Mouse (Mus musculus): ENCODE data around the gene Cplx2. TPM values are rescaled to one million over a fixed set of nuclear protein-coding genes. Genes with fewer than 3 reads are reported as not detected.

The Cplx2 gene
- 1 to 10 TPM; 2.0 to 2.5 TPM for total RNA-seq (2021)
- long read RNA-seq, experiment 1, partial matches to known transcripts, result 0 of 2 reads
- long read RNA-seq, experiment 1, other reads (novel, unspliced or antisense), result 2 of 2 reads
- long read RNA-seq, experiment 2, result 0 reads

- no peak for DNase-seq
These were observed at the start of gene Cplx2 for GRCm38 (mm10) chr13:54371049-54371386. TSS of gene Cplx2 (plus strand) at chr13:54371349.

- DNase-seq, result peak; percentile 43 to 73
These were observed 48.5 kb upstream of the Cplx2 start for GRCm38 (mm10) chr13:54322396-54323306.

GRCm38 (mm10) chr13:54323307-54324165 is 47.6 kb upstream of the Cplx2 start:
- peak; percentile 17 to 41 for DNase-seq

- no peak for DNase-seq
These were observed 47.0 kb upstream of the Cplx2 start for GRCm38 (mm10) chr13:54324178-54324577.

- no peak for DNase-seq
These were observed 45.3 kb upstream of the Cplx2 start for GRCm38 (mm10) chr13:54325814-54326213.

- no peak for DNase-seq
These were observed 44.3 kb upstream of the Cplx2 start for GRCm38 (mm10) chr13:54326686-54327447.

- no peak for DNase-seq
These were observed 43.1 kb upstream of the Cplx2 start for GRCm38 (mm10) chr13:54328029-54328428.

GRCm38 (mm10) chr13:54328954-54329490 is 42.1 kb upstream of the Cplx2 start:
- no peak for DNase-seq

GRCm38 (mm10) chr13:54331825-54332675 is 39.1 kb upstream of the Cplx2 start:
- peak; percentile 80 to 90 for DNase-seq

GRCm38 (mm10) chr13:54332921-54333477 is 38.1 kb upstream of the Cplx2 start:
- DNase-seq, result no peak

GRCm38 (mm10) chr13:54337058-54337457 is 34.1 kb upstream of the Cplx2 start:
- DNase-seq, result no peak

GRCm38 (mm10) chr13:54337541-54337940 is 33.6 kb upstream of the Cplx2 start:
- peak in 1 of 2 experiments; percentile 10 for DNase-seq

GRCm38 (mm10) chr13:54338815-54339214 is 32.3 kb upstream of the Cplx2 start:
- no peak for DNase-seq

- no peak for DNase-seq
These were observed 25.1 kb upstream of the Cplx2 start for GRCm38 (mm10) chr13:54345885-54346647.

GRCm38 (mm10) chr13:54348011-54348410 is 23.1 kb upstream of the Cplx2 start:
- DNase-seq, result no peak

- DNase-seq, result no peak
These were observed 21.9 kb upstream of the Cplx2 start for GRCm38 (mm10) chr13:54349126-54349759.

GRCm38 (mm10) chr13:54357420-54357819 is 13.7 kb upstream of the Cplx2 start:
- peak in 1 of 2 experiments; percentile 20 for DNase-seq

- no peak for DNase-seq
These were observed 12.0 kb upstream of the Cplx2 start for GRCm38 (mm10) chr13:54359181-54359580.

GRCm38 (mm10) chr13:54364686-54365085 is 6.5 kb upstream of the Cplx2 start:
- DNase-seq, result no peak
